Mouse (Mus musculus) left cerebral cortex, postnatal 10 days (tissue): Measurements from ENCODE around the gene Dnmbp. TPM values are rescaled to one million over a fixed set of nuclear protein-coding genes. Genes with fewer than 3 reads are reported as not detected.

Experiments used
- DNase-seq, 2 experiments: peaks; one replicate each; pipeline ENCODE4 v3.0.0; 2021 to 2022; ENCODE audit warnings: low spot score in 2 of 2, mixed read lengths in 1 of 2; ENCODE audit errors: extremely low spot score in 1 of 2
- intact Hi-C: fragments of 180-260 bp; cut with DNase I; formaldehyde crosslinking; loops from one replicate; pipeline ENCODE4 v1.15.1; 2025
- total RNA-seq, 2 experiments: library from RNA; stranded (reverse); gene quantifications; 2 replicates each; pipeline ENCODE4 v1.2.3; 2021

The Dnmbp gene
- total RNA-seq, 2 experiments from 2014 or later: 9.5 to 10.7 TPM

GRCm38 (mm10) chr19:43847056-43847455 lies 92.9 kb downstream of the Dnmbp start:
- no peak for DNase-seq
- intact Hi-C loops: no loop called here

DNA sequence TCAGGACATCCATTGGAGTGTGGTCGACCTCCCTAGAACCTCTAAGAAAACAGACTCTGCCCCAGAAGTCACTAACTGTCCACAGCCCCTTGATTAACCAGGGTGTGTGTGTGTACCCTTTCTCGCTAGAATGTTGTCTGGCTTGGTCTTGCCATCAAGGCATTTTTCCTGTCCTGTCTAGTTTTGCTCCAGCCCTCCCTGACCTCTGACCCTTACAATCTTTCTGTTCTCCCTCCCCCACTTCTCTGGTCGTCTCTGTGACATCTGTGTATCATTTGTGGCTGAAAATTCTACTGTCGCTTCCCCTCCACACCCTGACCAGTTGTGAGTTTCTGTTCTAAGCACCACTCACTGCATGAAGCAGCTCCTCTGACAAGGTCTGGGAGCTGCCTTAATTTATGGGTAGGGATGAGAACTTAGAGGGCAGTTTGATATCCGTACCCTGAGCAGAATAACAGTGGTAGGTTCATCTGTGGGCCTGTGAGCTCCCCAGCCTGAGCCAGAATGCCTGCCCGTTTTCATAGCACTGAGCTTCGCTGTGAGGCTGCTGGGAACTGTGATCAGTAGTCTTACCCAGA lies 94.6 kb downstream of the Dnmbp start:
- intact Hi-C loops: no loop called here
- DNase-seq: no peak

DNA sequence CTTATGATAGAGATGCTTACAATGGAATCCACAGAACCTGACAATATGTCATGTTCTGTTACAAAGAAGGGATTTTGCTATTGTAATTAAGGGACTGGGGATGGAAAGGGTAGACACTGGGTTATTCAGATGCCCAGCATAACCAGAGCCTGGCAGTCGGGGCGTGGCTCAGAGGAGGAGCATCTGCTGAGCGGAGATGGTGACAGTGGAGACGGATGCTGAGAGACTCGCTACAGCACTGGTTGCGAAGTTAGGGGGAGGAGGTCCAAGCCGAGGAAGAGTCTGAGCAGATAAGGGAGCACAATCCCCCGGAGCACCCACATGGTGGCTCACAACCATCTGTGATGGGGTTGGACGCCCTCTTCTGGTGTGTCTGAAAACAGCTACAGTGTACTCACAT lies 96.8 kb downstream of the Dnmbp start:
- intact Hi-C loops: no loop called here
- DNase-seq: no peak

DNA sequence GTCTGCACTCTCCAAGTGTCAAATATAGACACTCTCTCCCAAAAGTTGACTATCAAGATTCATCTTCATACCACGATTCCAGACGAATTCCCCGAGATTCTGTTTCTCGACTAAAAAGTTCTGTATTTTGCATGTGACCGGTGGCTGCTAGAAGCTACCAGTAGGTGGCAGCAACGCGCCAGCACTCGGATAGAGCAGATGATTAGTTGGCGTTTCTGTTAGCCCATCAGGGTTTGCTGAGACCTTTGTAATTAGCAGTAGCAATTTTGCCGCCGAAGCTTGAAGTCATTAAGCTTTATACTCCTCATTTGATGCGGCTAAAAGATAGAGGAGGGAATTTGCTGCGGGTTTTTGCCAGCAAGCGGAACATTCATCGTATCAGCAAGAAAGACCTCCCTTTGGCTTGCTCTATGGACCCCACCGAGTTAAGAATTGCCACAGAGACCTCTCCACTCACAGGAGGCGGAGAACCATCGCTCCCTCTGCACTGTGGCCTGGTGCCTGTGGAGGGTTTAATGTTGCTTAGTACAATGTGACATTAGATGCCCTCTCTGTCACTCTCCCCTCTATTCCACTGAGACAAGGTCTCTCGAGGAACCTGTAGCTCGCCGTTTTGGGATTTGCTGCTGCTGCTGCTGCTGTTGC lies 107.4 kb downstream of the Dnmbp start:
- intact Hi-C loops: loop anchor here (1.0 to 5.0 kb wide), 2 partner anchors 108 to 125 kb away; partner anchors contain the start of gene Dnmbp

DNA sequence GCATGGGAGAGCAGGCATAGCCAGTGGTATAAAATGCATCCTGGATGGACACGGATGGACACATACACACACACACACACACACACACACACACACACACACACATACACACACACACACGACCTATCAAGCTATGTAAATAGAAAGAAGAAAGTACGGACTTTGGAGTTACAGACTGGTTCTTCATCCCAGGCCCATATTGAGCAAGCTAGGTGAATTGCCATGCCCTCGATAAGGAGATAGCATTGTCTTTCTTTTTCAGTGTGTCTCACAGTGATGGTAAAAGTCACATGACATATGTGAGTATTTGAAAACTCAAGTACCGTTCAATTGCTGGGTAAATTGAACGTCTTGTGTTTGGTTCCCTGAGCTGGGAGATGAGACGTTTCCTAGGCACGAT lies 113.1 kb downstream of the Dnmbp start:
- DNase-seq: no peak
- intact Hi-C loops: no loop called here

More for the DNA sequence above, 107.4 kb downstream of the Dnmbp start:
- DNase-seq: peak; percentile 73 to 74

GRCm38 (mm10) chr19:43815661-43816414 lies 124.2 kb downstream of the Dnmbp start:
- peak in 1 of 2 experiments; percentile 50 for DNase-seq
- intact Hi-C loops: no loop called here

GRCm38 (mm10) chr19:43813315-43813714 lies 126.7 kb downstream of the Dnmbp start:
- intact Hi-C loops: no loop called here
- DNase-seq: no peak

- intact Hi-C loops: no loop called here
Observed at GRCm38 (mm10) chr19:43811419-43811818, 128.6 kb downstream of the Dnmbp start.

DNA sequence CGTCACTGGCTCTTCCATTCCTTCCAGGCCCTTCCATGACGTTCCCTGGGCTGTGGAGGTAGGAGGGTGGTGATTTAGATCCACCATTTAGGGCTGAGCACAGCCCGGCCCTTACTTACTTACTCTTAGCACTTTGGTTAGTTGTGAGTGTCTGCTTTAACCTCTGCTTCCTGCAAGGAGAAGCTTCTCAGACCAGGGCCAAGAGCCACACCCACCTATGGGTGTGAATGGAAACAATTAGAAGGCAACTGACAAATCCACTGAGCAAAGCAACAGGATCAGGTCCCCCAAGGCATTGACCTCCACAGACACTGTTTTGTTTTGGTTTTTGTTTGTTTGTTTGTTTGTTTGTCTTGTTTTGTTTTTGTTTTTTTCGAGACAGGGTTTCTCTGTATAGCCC lies 130.7 kb downstream of the Dnmbp start:
- no peak for DNase-seq

More at GRCm38 (mm10) chr19:43811419-43811818, 128.6 kb downstream of the Dnmbp start:
- no peak for DNase-seq

GRCm38 (mm10) chr19:43803866-43804265 lies 136.1 kb downstream of the Dnmbp start:
- DNase-seq: no peak
- intact Hi-C loops: no loop called here

More for the DNA sequence above, 130.7 kb downstream of the Dnmbp start:
- intact Hi-C loops: no loop called here

GRCm38 (mm10) chr19:43801427-43802051 lies 138.5 kb downstream of the Dnmbp start:
- intact Hi-C loops: no loop called here
- DNase-seq: no peak

GRCm38 (mm10) chr19:43797216-43797615 lies 142.8 kb downstream of the Dnmbp start:
- DNase-seq: no peak
- intact Hi-C loops: no loop called here

Other genes with a start within 250 kb of the Dnmbp start
- 1 to 10 TPM; 3.1 to 3.7 TPM for gene Cutc, start 187.2 kb downstream of the Dnmbp start, total RNA-seq
- gene Cox15, start 187.2 kb downstream of the Dnmbp start, total RNA-seq: 10 to 100 TPM; 17.6 to 22.1 TPM
- under 1 TPM; 0.16 to 0.32 TPM for gene Abcc2, start 158.0 kb downstream of the Dnmbp start, total RNA-seq
- under 1 TPM; 0.21 to 0.24 TPM for gene Cpn1, start 46.4 kb upstream of the Dnmbp start, total RNA-seq
- under 1 TPM in 1 of 2 experiments, not detected in 1; 0.28 TPM for gene Cyp2c23, start 89.0 kb upstream of the Dnmbp start, total RNA-seq
- gene Erlin1, start 129.6 kb upstream of the Dnmbp start, total RNA-seq: 10 to 100 TPM; 22.8 to 26.4 TPM
- 10 to 100 TPM; 46.7 to 49.6 TPM for gene Chuk, start 167.3 kb upstream of the Dnmbp start, total RNA-seq
- 10 to 100 TPM; 17.6 to 18.2 TPM for gene Cwf19l1, start 195.7 kb upstream of the Dnmbp start, total RNA-seq
- 10 to 100 TPM; 81.9 to 85.7 TPM for gene Bloc1s2, start 206.3 kb upstream of the Dnmbp start, total RNA-seq